Mouse (Mus musculus): ENCODE data around the gene Rspo3. TPM values are rescaled to one million over a fixed set of nuclear protein-coding genes. Genes with fewer than 3 reads are reported as not detected.

The Rspo3 gene
- polyA plus RNA-seq, 1 experiment from 2014 or later: 0.51 TPM

DNA sequence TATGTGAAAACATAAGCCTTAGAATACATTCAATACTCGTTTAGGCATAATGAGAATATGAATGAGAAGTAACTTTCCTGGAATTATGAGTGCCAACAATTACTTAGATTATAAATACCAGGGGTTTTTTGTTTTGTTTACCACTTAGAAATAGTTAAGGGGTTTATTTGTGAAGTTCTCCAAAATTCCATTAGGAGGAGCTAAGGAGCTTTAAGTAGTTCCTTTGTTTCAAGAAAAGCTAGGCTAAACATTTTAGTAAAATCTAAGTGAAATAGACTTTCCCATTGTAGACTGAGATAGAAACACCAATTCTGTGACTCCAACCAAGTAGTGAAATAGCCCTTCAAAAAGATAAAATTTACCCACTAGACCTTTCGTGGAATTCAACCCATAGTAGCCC lies 76.0 kb downstream of the Rspo3 start:
- no peaks in the 10 kb centered on the region for H3K9me3 ChIP-seq (ENCODE audit: low read length)
- ATAC-seq (no peak), DNase-seq (ENCODE audit: low spot score) (no peak)
- no peaks in the 10 kb centered on the region for H3K27me3 ChIP-seq (replicated peaks; ENCODE audit: insufficient read depth, low read length)
- no peaks in the 10 kb centered on the region for H3K36me3 ChIP-seq (ENCODE audit: insufficient read depth, low read length)
- no peak overlapping the region for H3K27ac ChIP-seq (ENCODE audit: low read length)
- WGBS: 70% methylated on average over 2 of the region's 2 CpGs
- no peak overlapping the region for H3K9ac ChIP-seq (replicated peaks; ENCODE audit: low read depth)
- H3K4me2 ChIP-seq (replicated peaks; ENCODE audit: low read depth, low read length): no peak overlapping the region
- peak; percentile 29; the same call in 1 of the 2 replicates for TF ChIP-seq CTCF (IDR thresholded peaks at IDR 0.05)
- no peak for TF ChIP-seq EP300 (IDR thresholded peaks at IDR 0.05)
- no peaks in the 10 kb centered on the region for H3K4me1 ChIP-seq (ENCODE audit: insufficient read depth, low read depth, low read length)
- H3K4me3 ChIP-seq (ENCODE audit: low read depth, low read length): no peak overlapping the region

DNA sequence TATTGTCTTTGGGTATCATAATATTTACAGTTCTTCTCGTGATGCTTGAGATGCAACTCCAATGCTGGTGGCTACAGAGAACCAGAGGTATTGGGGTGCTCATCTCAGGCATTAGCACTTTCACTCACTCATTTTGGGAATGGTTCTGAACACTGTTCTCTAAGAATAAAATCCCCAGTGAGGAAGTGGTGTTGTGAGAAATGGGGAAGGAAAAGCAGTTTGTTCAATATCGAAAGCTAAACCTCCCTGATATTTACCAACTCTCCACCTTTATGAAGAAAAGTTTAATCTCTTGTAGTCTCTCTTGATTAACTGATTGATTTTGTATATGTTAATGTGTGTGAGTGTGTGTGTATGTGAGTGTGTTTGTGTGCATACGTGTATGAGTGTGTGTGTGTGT lies 90.6 kb downstream of the Rspo3 start:
- no peak overlapping the region for H3K27ac ChIP-seq (ENCODE audit: low read length)
- 53% methylated on average over 3 of the region's 3 CpGs for WGBS
- H3K9ac ChIP-seq (replicated peaks; ENCODE audit: low read depth): no peak overlapping the region
- no peak overlapping the region for H3K4me2 ChIP-seq (replicated peaks; ENCODE audit: low read depth, low read length)
- no peak for DNase-seq (ENCODE audit: low spot score)
- H3K9me3 ChIP-seq (ENCODE audit: low read length): no peaks in the 10 kb centered on the region
- no peaks in the 10 kb centered on the region for H3K27me3 ChIP-seq (replicated peaks; ENCODE audit: insufficient read depth, low read length)
- ATAC-seq: no peak
- no peaks in the 10 kb centered on the region for H3K36me3 ChIP-seq (ENCODE audit: insufficient read depth, low read length)
- H3K4me1 ChIP-seq (ENCODE audit: insufficient read depth, low read depth, low read length): no peaks in the 10 kb centered on the region
- H3K4me3 ChIP-seq (ENCODE audit: low read depth, low read length): no peak overlapping the region
- no peak for TF ChIP-seq CTCF (IDR thresholded peaks at IDR 0.05)
- no peak for TF ChIP-seq EP300 (IDR thresholded peaks at IDR 0.05)

DNA sequence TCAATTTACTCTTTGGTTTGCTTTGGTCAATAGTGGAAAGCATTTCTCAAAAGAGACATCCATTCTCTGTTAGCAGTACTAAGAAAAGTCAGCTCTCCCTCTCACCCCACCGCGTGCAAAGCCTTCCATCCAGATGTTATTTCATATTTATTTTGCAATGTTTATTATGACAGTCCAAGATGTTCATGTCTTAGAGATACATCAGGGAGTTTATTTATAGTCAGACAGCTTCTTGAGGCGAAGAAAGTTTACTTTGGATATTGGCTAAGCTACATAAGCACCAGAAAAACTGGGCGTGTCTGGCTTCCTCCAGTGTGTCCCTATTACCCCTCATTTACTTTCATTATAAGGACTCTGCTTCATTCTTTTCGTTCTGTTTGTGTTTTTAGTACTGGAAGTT lies 94.4 kb downstream of the Rspo3 start:
- TF ChIP-seq EP300 (IDR thresholded peaks at IDR 0.05) (no peak), CTCF (IDR thresholded peaks at IDR 0.05) (no peak)
- DNase-seq (ENCODE audit: low spot score): peak; percentile 72
- no peaks in the 10 kb centered on the region for H3K4me1 ChIP-seq (ENCODE audit: insufficient read depth, low read depth, low read length)
- H3K27ac ChIP-seq (ENCODE audit: low read length): no peak overlapping the region
- H3K36me3 ChIP-seq (ENCODE audit: insufficient read depth, low read length): no peaks in the 10 kb centered on the region
- WGBS: 42% methylated on average over 5 of the region's 5 CpGs
- ATAC-seq: peak; percentile 60
- no peak overlapping the region for H3K4me3 ChIP-seq (ENCODE audit: low read depth, low read length)
- no peaks in the 10 kb centered on the region for H3K27me3 ChIP-seq (replicated peaks; ENCODE audit: insufficient read depth, low read length)
- H3K9ac ChIP-seq (replicated peaks; ENCODE audit: low read depth): no peak overlapping the region
- H3K4me2 ChIP-seq (replicated peaks; ENCODE audit: low read depth, low read length): no peak overlapping the region
- H3K9me3 ChIP-seq (ENCODE audit: low read length): no peaks in the 10 kb centered on the region

DNA sequence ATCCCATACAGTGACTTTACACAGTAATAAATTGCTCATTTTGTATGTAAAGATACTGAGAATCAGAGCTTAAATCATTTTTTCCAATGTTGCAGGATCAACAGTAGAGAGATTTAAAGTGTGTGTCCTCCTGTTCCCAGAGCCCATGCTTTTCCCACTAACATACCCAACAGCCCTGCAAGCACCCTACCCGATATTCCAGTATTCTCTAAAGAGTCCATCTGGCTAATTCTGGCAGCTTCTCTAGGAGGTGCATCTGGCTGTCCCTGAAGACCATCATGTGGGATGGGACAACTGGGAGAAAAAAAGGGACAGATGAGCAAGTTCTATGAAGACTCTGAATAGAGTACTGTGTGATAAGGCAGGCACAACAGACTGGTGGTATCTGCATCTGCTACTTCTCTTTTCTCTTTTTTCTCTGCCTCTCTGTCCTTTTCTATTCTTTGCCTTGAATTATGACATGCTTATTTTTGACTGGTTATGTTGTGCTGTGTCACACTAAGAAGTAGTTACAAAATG lies 102.7 kb downstream of the Rspo3 start:
- DNase-seq (ENCODE audit: low spot score) (no peak), ATAC-seq (no peak)
- Histone ChIP-seq H3K4me1 (ENCODE audit: insufficient read depth, low read depth, low read length) (no peaks in the 10 kb centered on the region), H3K27ac (ENCODE audit: low read length) (no peak overlapping the region), H3K9ac (replicated peaks; ENCODE audit: low read depth) (no peak overlapping the region), H3K36me3 (ENCODE audit: insufficient read depth, low read length) (no peaks in the 10 kb centered on the region), H3K9me3 (ENCODE audit: low read length) (no peaks in the 10 kb centered on the region), H3K4me3 (ENCODE audit: low read depth, low read length) (no peak overlapping the region), H3K4me2 (replicated peaks; ENCODE audit: low read depth, low read length) (no peak overlapping the region), H3K27me3 (replicated peaks; ENCODE audit: insufficient read depth, low read length) (no peaks in the 10 kb centered on the region)
- TF ChIP-seq EP300 (IDR thresholded peaks at IDR 0.05) (no peak), CTCF (IDR thresholded peaks at IDR 0.05) (no peak)
- WGBS: 90% methylated on average over 1 of the region's 1 CpGs

DNA sequence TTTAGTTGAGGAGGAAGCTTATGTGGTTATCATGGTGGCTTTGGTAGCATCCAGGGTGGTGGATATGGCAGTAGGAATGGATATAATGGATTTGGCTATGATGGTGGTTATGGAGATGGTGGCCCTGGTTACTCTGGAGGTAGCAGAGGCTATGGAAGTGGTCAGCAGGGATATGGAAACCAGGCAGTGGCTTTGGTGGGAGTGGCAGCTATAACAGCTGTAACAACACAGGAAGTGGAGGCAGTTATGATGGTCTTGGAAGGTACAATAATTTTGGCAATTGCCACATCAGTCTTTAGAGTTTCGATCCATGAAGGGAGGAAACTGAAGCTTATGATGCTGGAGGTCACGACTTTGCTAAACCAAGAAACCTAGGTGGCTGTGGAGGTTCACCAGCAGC lies 109.0 kb downstream of the Rspo3 start:
- ATAC-seq (no peak), DNase-seq (ENCODE audit: low spot score) (no peak)
- H3K36me3 ChIP-seq (ENCODE audit: insufficient read depth, low read length): no peaks in the 10 kb centered on the region
- H3K4me2 ChIP-seq (replicated peaks; ENCODE audit: low read depth, low read length): no peak overlapping the region
- no peak overlapping the region for H3K27ac ChIP-seq (ENCODE audit: low read length)
- no peak for TF ChIP-seq CTCF (IDR thresholded peaks at IDR 0.05)
- no peak for TF ChIP-seq EP300 (IDR thresholded peaks at IDR 0.05)
- no peaks in the 10 kb centered on the region for H3K4me1 ChIP-seq (ENCODE audit: insufficient read depth, low read depth, low read length)
- H3K27me3 ChIP-seq (replicated peaks; ENCODE audit: insufficient read depth, low read length): no peaks in the 10 kb centered on the region
- H3K9ac ChIP-seq (replicated peaks; ENCODE audit: low read depth): no peak overlapping the region
- H3K4me3 ChIP-seq (ENCODE audit: low read depth, low read length): no peak overlapping the region
- 84% methylated on average over 2 of the region's 2 CpGs for whole genome bisulfite sequencing
- H3K9me3 ChIP-seq (ENCODE audit: low read length): no peaks in the 10 kb centered on the region

DNA sequence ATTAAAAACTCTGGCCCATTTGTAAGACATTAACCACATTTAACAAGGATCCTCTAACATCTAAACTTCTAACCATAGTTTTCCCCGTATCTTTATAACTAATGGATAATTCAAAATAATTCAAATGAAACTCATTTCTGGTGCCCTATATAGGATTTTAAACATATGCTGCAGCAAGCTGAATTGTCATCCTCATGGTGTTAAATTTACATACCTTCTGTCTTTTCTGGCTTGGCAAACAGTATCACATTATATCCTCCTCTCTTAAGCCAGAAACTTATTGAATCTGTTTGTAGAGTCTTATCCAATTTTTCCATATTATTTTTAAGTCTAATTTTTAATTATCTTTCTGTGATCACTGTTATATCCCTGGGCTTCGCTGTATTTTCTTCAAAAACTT lies 111.1 kb downstream of the Rspo3 start:
- TF ChIP-seq EP300 (IDR thresholded peaks at IDR 0.05) (no peak), CTCF (IDR thresholded peaks at IDR 0.05) (no peak)
- 68% methylated on average over 2 of the region's 2 CpGs for WGBS
- ATAC-seq: no peak

DNA sequence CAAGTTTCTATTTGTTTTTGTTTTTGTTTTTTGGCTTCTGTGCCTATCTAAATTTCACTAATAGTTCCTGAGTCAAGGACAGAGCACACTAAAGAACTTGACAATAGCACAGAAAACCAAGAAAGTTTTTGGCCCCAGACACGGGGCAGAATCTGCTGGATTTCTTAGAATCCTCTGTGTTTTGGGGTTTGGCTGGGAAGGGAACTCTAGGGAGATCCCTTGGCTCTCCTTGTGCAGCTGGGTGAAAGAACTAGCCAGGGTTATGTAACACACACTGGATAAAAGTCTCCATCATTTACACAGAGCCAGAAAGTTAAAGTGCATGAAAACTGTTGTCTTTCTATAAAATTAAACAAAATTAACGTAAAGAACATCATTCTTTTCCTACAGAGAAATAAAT lies 121.3 kb downstream of the Rspo3 start:
- no peak for ATAC-seq
- Histone ChIP-seq H3K9ac (replicated peaks; ENCODE audit: low read depth) (no peak overlapping the region), H3K4me1 (ENCODE audit: insufficient read depth, low read depth, low read length) (no peaks in the 10 kb centered on the region), H3K9me3 (ENCODE audit: low read length) (no peaks in the 10 kb centered on the region), H3K36me3 (ENCODE audit: insufficient read depth, low read length) (no peaks in the 10 kb centered on the region), H3K27ac (ENCODE audit: low read length) (no peak overlapping the region), H3K4me3 (ENCODE audit: low read depth, low read length) (no peak overlapping the region), H3K4me2 (replicated peaks; ENCODE audit: low read depth, low read length) (no peak overlapping the region), H3K27me3 (replicated peaks; ENCODE audit: insufficient read depth, low read length) (no peaks in the 10 kb centered on the region)
- DNase-seq (ENCODE audit: low spot score): no peak
- 56% methylated on average over 2 of the region's 2 CpGs for WGBS
- no peak for TF ChIP-seq CTCF (IDR thresholded peaks at IDR 0.05)
- TF ChIP-seq EP300 (IDR thresholded peaks at IDR 0.05): no peak

More for the DNA sequence above, 111.1 kb downstream of the Rspo3 start:
- H3K4me1 ChIP-seq (ENCODE audit: insufficient read depth, low read depth, low read length): no peaks in the 10 kb centered on the region
- H3K9ac ChIP-seq (replicated peaks; ENCODE audit: low read depth): no peak overlapping the region
- DNase-seq (ENCODE audit: low spot score): no peak
- H3K27me3 ChIP-seq (replicated peaks; ENCODE audit: insufficient read depth, low read length): no peaks in the 10 kb centered on the region
- no peak overlapping the region for H3K4me3 ChIP-seq (ENCODE audit: low read depth, low read length)
- H3K27ac ChIP-seq (ENCODE audit: low read length): no peak overlapping the region
- no peak overlapping the region for H3K4me2 ChIP-seq (replicated peaks; ENCODE audit: low read depth, low read length)
- no peaks in the 10 kb centered on the region for H3K36me3 ChIP-seq (ENCODE audit: insufficient read depth, low read length)
- no peaks in the 10 kb centered on the region for H3K9me3 ChIP-seq (ENCODE audit: low read length)
